Mouse (Mus musculus) kidney, embryonic 15.5 days (tissue): ENCODE results near the gene Cdk9. TPM values are rescaled to one million over a fixed set of nuclear protein-coding genes. Genes with fewer than 3 reads are reported as not detected.
A peak's percentile ranks its signal among the peaks of the same experiment; 100 is the strongest.

Source experiments
- ATAC-seq: fragments of 200-750 bp; cut with Nextera tagmentation; replicated peaks from 2 replicates; pipeline ENCODE4 v1.8.0; 2017; ENCODE audit warnings: moderate TSS enrichment; ENCODE audit not compliant: low FRiP score
- H3K27ac ChIP-seq: fragments of 300-500 bp; sonication (generic); 2 replicates; pipeline ENCODE4 v1.5.1; 2015; ENCODE audit warnings: mild to moderate bottlenecking, inconsistent platforms
- H3K27me3 ChIP-seq: fragments of 300-500 bp; sonication (generic); 2 replicates; pipeline ENCODE4 v1.6.1; 2015; ENCODE audit warnings: inconsistent platforms
- H3K36me3 ChIP-seq: fragments of 300-500 bp; sonication (generic); 2 replicates; pipeline ENCODE4 v1.6.1; 2015; ENCODE audit warnings: inconsistent platforms
- H3K4me1 ChIP-seq: fragments of 300-500 bp; sonication (generic); 2 replicates; pipeline ENCODE4 v1.6.1; 2015; ENCODE audit warnings: inconsistent platforms
- H3K4me2 ChIP-seq: fragments of 300-500 bp; sonication (generic); 2 replicates; pipeline ENCODE4 v1.6.1; 2015; ENCODE audit warnings: moderate library complexity, mild to moderate bottlenecking, inconsistent platforms
- H3K4me3 ChIP-seq: fragments of 300-500 bp; sonication (generic); replicated peaks from 2 replicates; pipeline ENCODE4 v1.5.1; 2015; ENCODE audit warnings: mild to moderate bottlenecking, inconsistent platforms
- H3K9ac ChIP-seq: fragments of 300-500 bp; sonication (generic); 2 replicates; pipeline ENCODE4 v1.6.1; 2015; ENCODE audit warnings: mild to moderate bottlenecking, inconsistent platforms
- H3K9me3 ChIP-seq: fragments of 300-500 bp; sonication (generic); replicated peaks from 2 replicates; pipeline ENCODE4 v1.6.1; 2016; ENCODE audit warnings: inconsistent platforms
- WGBS: fragments of 180-500 bp; shearing (Covaris S2); methylation state at CpG from one replicate; pipeline ENCODE4 v1.1.7; 2015; ENCODE audit warnings: mixed read lengths; 5-methylcytosine and 5-hydroxymethylcytosine counted together
- polyA plus RNA-seq: library from polyadenylated mRNA; unstranded; fragments of >200 nt; fragmentation: Nextera tagmentation; extraction: Ambion mirVana; gene quantifications from 2 replicates; pipeline ENCODE4 v1.2.1, GENCODE M21; 2015

Cdk9 gene
- polyA plus RNA-seq, 1 experiment from 2014 or later: 118 TPM

GRCm38 (mm10) chr2:32730854-32731253 is 18.0 kb upstream of the Cdk9 start:
- no peak overlapping the region for H3K9ac ChIP-seq

GRCm38 (mm10) chr2:32729547-32729946 is 16.7 kb upstream of the Cdk9 start:
- no peak for ATAC-seq
- Histone ChIP-seq H3K4me3 (peak overlapping the region; percentile 38), H3K4me2 (peak overlapping the region; percentile 48), H3K9me3 (no peaks in the 10 kb centered on the region), H3K36me3 (no peaks in the 10 kb centered on the region), H3K27ac (peak overlapping the region; percentile 76), H3K27me3 (no peaks in the 10 kb centered on the region), H3K9ac (no peak overlapping the region), H3K4me1 (peaks cover 62% of the 10 kb centered on the region)
- WGBS: 28% methylated on average over 4 of the region's 4 CpGs

More at GRCm38 (mm10) chr2:32730854-32731253, 18.0 kb upstream of the Cdk9 start:
- H3K36me3 ChIP-seq: no peaks in the 10 kb centered on the region
- H3K4me1 ChIP-seq: peaks cover 71% of the 10 kb centered on the region
- peak overlapping the region; percentile 76 for H3K27ac ChIP-seq
- 18% methylated on average over 11 of the region's 11 CpGs for WGBS
- no peaks in the 10 kb centered on the region for H3K9me3 ChIP-seq
- H3K4me2 ChIP-seq: peak overlapping the region; percentile 48
- no peaks in the 10 kb centered on the region for H3K27me3 ChIP-seq
- peak overlapping the region; percentile 38 for H3K4me3 ChIP-seq
- ATAC-seq: no peak

GRCm38 (mm10) chr2:32728463-32728862 is 15.6 kb upstream of the Cdk9 start:
- H3K4me1 ChIP-seq: peaks cover 54% of the 10 kb centered on the region
- peak overlapping the region; percentile 48 for H3K4me2 ChIP-seq
- 36% methylated on average over 7 of the region's 7 CpGs for WGBS
- ATAC-seq: 0 out of 2 replicates have a peak, but pooled peaks have one; percentile 26
- H3K4me3 ChIP-seq: peak overlapping the region; percentile 38
- H3K9ac ChIP-seq: peak overlapping the region; percentile 42
- H3K36me3 ChIP-seq: no peaks in the 10 kb centered on the region
- H3K27me3 ChIP-seq: no peaks in the 10 kb centered on the region
- H3K9me3 ChIP-seq: no peaks in the 10 kb centered on the region
- peak overlapping the region; percentile 75 for H3K27ac ChIP-seq

- ATAC-seq: peak; percentile 96
- WGBS: 0% methylated on average over 16 of the region's 16 CpGs
- H3K27ac ChIP-seq: 0 out of 2 replicates have a peak overlapping the region, but pooled peaks have one; percentile 75
These were observed 14.6 kb upstream of the Cdk9 start for GRCm38 (mm10) chr2:32727435-32727834.

GRCm38 (mm10) chr2:32724832-32725790 is 12.2 kb upstream of the Cdk9 start:
- Histone ChIP-seq H3K9ac (no peak overlapping the region), H3K4me2 (no peak overlapping the region), H3K4me1 (peaks cover 51% of the 10 kb centered on the region), H3K27me3 (no peaks in the 10 kb centered on the region), H3K36me3 (no peaks in the 10 kb centered on the region), H3K9me3 (no peaks in the 10 kb centered on the region), H3K27ac (peak overlapping the region; percentile 51), H3K4me3 (no peak overlapping the region)
- no peak for ATAC-seq
- WGBS: 62% methylated on average over 16 of the region's 16 CpGs

More at GRCm38 (mm10) chr2:32727435-32727834, 14.6 kb upstream of the Cdk9 start:
- Histone ChIP-seq H3K4me1 (peaks cover 52% of the 10 kb centered on the region), H3K4me2 (peak overlapping the region; percentile 48), H3K9ac (peak overlapping the region; percentile 42), H3K27me3 (no peaks in the 10 kb centered on the region), H3K9me3 (no peaks in the 10 kb centered on the region), H3K36me3 (no peaks in the 10 kb centered on the region), H3K4me3 (peak overlapping the region; percentile 38)

- 74% methylated on average over 4 of the region's 4 CpGs for WGBS
- Histone ChIP-seq H3K36me3 (no peaks in the 10 kb centered on the region), H3K9me3 (no peaks in the 10 kb centered on the region), H3K27ac (no peak overlapping the region), H3K4me1 (peaks cover 45% of the 10 kb centered on the region), H3K27me3 (no peaks in the 10 kb centered on the region), H3K4me2 (no peak overlapping the region), H3K9ac (no peak overlapping the region), H3K4me3 (no peak overlapping the region)
- no peak for ATAC-seq
These were observed 11.3 kb upstream of the Cdk9 start for GRCm38 (mm10) chr2:32724149-32724548.

GRCm38 (mm10) chr2:32722581-32722980 is 9.7 kb upstream of the Cdk9 start:
- peak overlapping the region; percentile 47 for H3K4me2 ChIP-seq
- H3K4me3 ChIP-seq: no peak overlapping the region
- WGBS: 60% methylated on average over 3 of the region's 3 CpGs
- H3K27ac ChIP-seq: no peak overlapping the region
- no peak overlapping the region for H3K9ac ChIP-seq
- H3K36me3 ChIP-seq: no peaks in the 10 kb centered on the region
- H3K9me3 ChIP-seq: no peaks in the 10 kb centered on the region
- peaks cover 30% of the 10 kb centered on the region for H3K4me1 ChIP-seq
- H3K27me3 ChIP-seq: no peaks in the 10 kb centered on the region
- no peak for ATAC-seq

- peak overlapping the region; percentile 47 for H3K4me2 ChIP-seq
- no peaks in the 10 kb centered on the region for H3K36me3 ChIP-seq
- WGBS: 40% methylated on average over 6 of the region's 6 CpGs
- H3K27me3 ChIP-seq: no peaks in the 10 kb centered on the region
- ATAC-seq: no peak
- H3K27ac ChIP-seq: no peak overlapping the region; the same call in 1 of the 2 replicates
- no peak overlapping the region for H3K9ac ChIP-seq
- H3K9me3 ChIP-seq: no peaks in the 10 kb centered on the region
- H3K4me1 ChIP-seq: peaks cover 28% of the 10 kb centered on the region
- H3K4me3 ChIP-seq: peak overlapping the region; percentile 24
These were observed 9.2 kb upstream of the Cdk9 start for GRCm38 (mm10) chr2:32722046-32722445.

- 27% methylated on average over 8 of the region's 8 CpGs for WGBS
- no peaks in the 10 kb centered on the region for H3K9me3 ChIP-seq
- no peaks in the 10 kb centered on the region for H3K36me3 ChIP-seq
- peaks cover 26% of the 10 kb centered on the region for H3K4me1 ChIP-seq
- H3K27ac ChIP-seq: peak within 1 kb of the TSS; percentile 24
- no peak within 1 kb of the TSS for H3K9ac ChIP-seq
- H3K4me2 ChIP-seq: peak within 1 kb of the TSS; percentile 47
- no peaks in the 10 kb centered on the region for H3K27me3 ChIP-seq
- peak within 1 kb of the TSS; percentile 24 for H3K4me3 ChIP-seq
- peak; percentile 50 for ATAC-seq
These were observed 7.9 kb upstream of the Cdk9 start, which contains the start of gene Sh2d3c for GRCm38 (mm10) chr2:32720681-32721229. TSS of gene Sh2d3c (plus strand) at chr2:32721055.

GRCm38 (mm10) chr2:32720053-32720452 is 7.2 kb upstream of the Cdk9 start:
- Histone ChIP-seq H3K4me1 (peaks cover 26% of the 10 kb centered on the region), H3K36me3 (no peaks in the 10 kb centered on the region), H3K9me3 (no peaks in the 10 kb centered on the region), H3K27ac (no peak overlapping the region), H3K27me3 (no peaks in the 10 kb centered on the region), H3K9ac (no peak overlapping the region), H3K4me3 (no peak overlapping the region), H3K4me2 (no peak overlapping the region)
- no peak for ATAC-seq
- WGBS: 90% methylated on average over 3 of the region's 3 CpGs

GRCm38 (mm10) chr2:32718761-32719160 is 5.9 kb upstream of the Cdk9 start:
- no peak overlapping the region for H3K9ac ChIP-seq
- no peak overlapping the region for H3K4me3 ChIP-seq
- 65% methylated on average over 9 of the region's 9 CpGs for WGBS

GRCm38 (mm10) chr2:32714987-32715425 is 2.1 kb upstream of the Cdk9 start:
- H3K4me2 ChIP-seq: no peak overlapping the region
- no peak overlapping the region for H3K9ac ChIP-seq
- peaks cover 14% of the 10 kb centered on the region for H3K36me3 ChIP-seq
- H3K27ac ChIP-seq: peak overlapping the region; percentile 9; the same call in 1 of the 2 replicates
- no peak overlapping the region for H3K4me3 ChIP-seq
- H3K4me1 ChIP-seq: peaks cover 30% of the 10 kb centered on the region
- no peaks in the 10 kb centered on the region for H3K27me3 ChIP-seq
- no peaks in the 10 kb centered on the region for H3K9me3 ChIP-seq
- WGBS: 70% methylated on average over 4 of the region's 4 CpGs
- no peak for ATAC-seq

More at GRCm38 (mm10) chr2:32718761-32719160, 5.9 kb upstream of the Cdk9 start:
- ATAC-seq: no peak
- Histone ChIP-seq H3K4me1 (peaks cover 35% of the 10 kb centered on the region), H3K9me3 (no peaks in the 10 kb centered on the region), H3K36me3 (no peaks in the 10 kb centered on the region), H3K4me2 (no peak overlapping the region), H3K27ac (no peak overlapping the region), H3K27me3 (no peaks in the 10 kb centered on the region)
